Mouse (Mus musculus) heart, embryonic 12.5 days (tissue): Measurements from ENCODE around the gene Adcy1. TPM values are rescaled to one million over a fixed set of nuclear protein-coding genes. Genes with fewer than 3 reads are reported as not detected.

ENCODE experiments used
- ATAC-seq: fragments of 200-750 bp; cut with Nextera tagmentation; 2 replicates; pipeline ENCODE4 v1.8.0; 2017; ENCODE audit warnings: moderate TSS enrichment, moderate library complexity; ENCODE audit not compliant: insufficient number of reproducible peaks, low FRiP score
- H3K27ac ChIP-seq: fragments of 300-500 bp; sonication (generic); 2 replicates; pipeline ENCODE4 v1.5.1; 2016; ENCODE audit warnings: mild to moderate bottlenecking, moderate library complexity; ENCODE audit not compliant: poor library complexity, severe bottlenecking
- H3K27me3 ChIP-seq: fragments of 300-500 bp; sonication (generic); replicated peaks from 2 replicates; pipeline ENCODE4 v1.6.1; 2016; ENCODE audit warnings: mild to moderate bottlenecking, moderate library complexity
- H3K36me3 ChIP-seq: fragments of 300-500 bp; sonication (generic); 2 replicates; pipeline ENCODE4 v1.6.1; 2016; ENCODE audit warnings: mild to moderate bottlenecking, moderate library complexity
- H3K4me1 ChIP-seq: fragments of 300-500 bp; sonication (generic); replicated peaks from 2 replicates; pipeline ENCODE4 v1.6.1; 2016; ENCODE audit warnings: mild to moderate bottlenecking
- H3K4me2 ChIP-seq: fragments of 300-500 bp; sonication (generic); 2 replicates; pipeline ENCODE4 v1.6.1; 2016; ENCODE audit warnings: mild to moderate bottlenecking, moderate library complexity
- H3K4me3 ChIP-seq: fragments of 300-500 bp; sonication (generic); 2 replicates; pipeline ENCODE4 v1.5.1; 2016; ENCODE audit warnings: mild to moderate bottlenecking
- H3K9ac ChIP-seq: fragments of 300-500 bp; sonication (generic); 2 replicates; pipeline ENCODE4 v1.6.1; 2016; ENCODE audit warnings: mild to moderate bottlenecking, moderate library complexity
- H3K9me3 ChIP-seq: fragments of 300-500 bp; sonication (generic); replicated peaks from 2 replicates; pipeline ENCODE4 v1.6.1; 2016; ENCODE audit warnings: mild to moderate bottlenecking, moderate library complexity
- WGBS: fragments of 180-500 bp; shearing (Covaris S2); methylation state at CpG from one replicate; pipeline ENCODE4 v1.1.7; 2016; 5-methylcytosine and 5-hydroxymethylcytosine counted together
- polyA plus RNA-seq: library from polyadenylated mRNA; unstranded; fragments of >200 nt; fragmentation: Nextera tagmentation; extraction: Ambion mirVana; gene quantifications from 2 replicates; pipeline ENCODE4 v1.2.1, GENCODE M21; 2016

Adcy1 gene
- polyA plus RNA-seq, 1 experiment from 2014 or later: 1.3 TPM

DNA sequence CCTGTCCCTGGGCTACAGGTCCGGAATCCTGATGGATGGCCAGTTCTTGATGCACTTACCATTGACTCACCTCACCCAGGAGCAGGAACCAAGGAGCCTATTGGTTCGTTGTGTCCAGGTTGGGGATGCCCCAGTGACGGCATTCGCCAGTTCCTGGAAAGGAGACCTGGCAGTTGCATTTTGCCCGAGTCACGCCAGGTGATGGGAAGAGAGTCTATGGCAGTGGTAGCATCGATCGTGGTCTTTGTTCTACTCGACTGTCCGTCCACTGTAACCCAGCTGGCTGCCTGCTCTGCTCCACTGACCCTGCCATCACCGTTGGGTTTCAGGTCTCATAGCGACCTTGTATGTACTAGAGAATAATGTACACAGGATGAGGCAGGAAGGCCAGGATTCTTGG, 89.1 kb downstream of the Adcy1 start:
- Histone ChIP-seq H3K4me3 (no peak overlapping the region), H3K27ac (no peak overlapping the region), H3K4me1 (no peaks in the 10 kb centered on the region), H3K4me2 (no peak overlapping the region), H3K9me3 (no peaks in the 10 kb centered on the region), H3K9ac (no peak overlapping the region), H3K27me3 (0 out of 2 replicates have a peak, but pooled peaks cover 3% of the 10 kb centered on the region), H3K36me3 (no peaks in the 10 kb centered on the region)
- WGBS: 91% methylated on average over 12 of the region's 12 CpGs
- ATAC-seq: no peak

DNA sequence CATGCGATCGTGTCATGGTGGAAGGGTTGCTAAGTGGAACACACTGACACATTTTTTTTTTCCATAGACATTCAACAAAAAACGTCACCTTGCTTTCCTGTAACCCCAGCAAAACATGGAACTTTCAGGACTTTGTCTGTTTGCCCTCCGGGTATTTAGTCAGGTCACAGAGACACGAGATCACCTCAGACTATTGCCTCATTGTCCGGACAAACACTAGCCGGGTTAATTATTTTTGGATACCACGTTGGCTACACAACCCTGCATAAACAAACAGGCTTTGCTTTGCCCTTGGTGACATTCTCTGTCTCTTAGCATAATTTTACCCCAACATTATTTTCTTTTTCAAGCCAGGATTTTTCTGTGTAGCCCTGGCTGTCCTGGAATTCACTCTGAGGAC, 89.8 kb downstream of the Adcy1 start:
- H3K27ac ChIP-seq: no peak overlapping the region
- ATAC-seq: no peak
- WGBS: 82% methylated on average over 8 of the region's 8 CpGs
- no peak overlapping the region for H3K9ac ChIP-seq
- no peaks in the 10 kb centered on the region for H3K27me3 ChIP-seq
- no peak overlapping the region for H3K4me2 ChIP-seq
- H3K9me3 ChIP-seq: no peaks in the 10 kb centered on the region
- H3K4me3 ChIP-seq: no peak overlapping the region
- no peaks in the 10 kb centered on the region for H3K4me1 ChIP-seq
- no peaks in the 10 kb centered on the region for H3K36me3 ChIP-seq

DNA sequence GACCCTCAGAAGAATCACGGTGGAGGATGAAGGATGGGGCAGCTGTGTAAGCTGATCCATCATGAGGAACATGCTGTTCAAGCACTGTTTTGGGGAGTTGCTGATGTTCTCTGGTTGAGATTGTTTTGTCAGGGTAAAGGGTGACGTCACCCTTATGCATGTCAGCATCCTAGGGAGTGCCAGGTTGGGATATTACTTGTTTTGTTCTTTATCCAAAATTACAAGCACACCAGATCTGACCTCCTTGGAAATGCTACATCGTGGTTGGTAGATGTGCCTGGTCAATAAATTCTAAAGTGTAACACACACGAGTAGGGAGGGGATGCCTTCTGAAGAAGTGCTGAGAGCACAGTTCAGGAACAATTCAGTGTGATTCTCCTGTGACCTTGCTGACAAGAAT, 93.1 kb downstream of the Adcy1 start:
- no peak for ATAC-seq
- H3K9me3 ChIP-seq: no peaks in the 10 kb centered on the region
- H3K27me3 ChIP-seq: no peaks in the 10 kb centered on the region
- H3K36me3 ChIP-seq: no peaks in the 10 kb centered on the region
- peaks cover 8% of the 10 kb centered on the region for H3K4me1 ChIP-seq
- no peak overlapping the region for H3K4me3 ChIP-seq
- 64% methylated on average over 4 of the region's 4 CpGs for WGBS
- no peak overlapping the region for H3K4me2 ChIP-seq
- H3K9ac ChIP-seq: no peak overlapping the region
- H3K27ac ChIP-seq: no peak overlapping the region

DNA sequence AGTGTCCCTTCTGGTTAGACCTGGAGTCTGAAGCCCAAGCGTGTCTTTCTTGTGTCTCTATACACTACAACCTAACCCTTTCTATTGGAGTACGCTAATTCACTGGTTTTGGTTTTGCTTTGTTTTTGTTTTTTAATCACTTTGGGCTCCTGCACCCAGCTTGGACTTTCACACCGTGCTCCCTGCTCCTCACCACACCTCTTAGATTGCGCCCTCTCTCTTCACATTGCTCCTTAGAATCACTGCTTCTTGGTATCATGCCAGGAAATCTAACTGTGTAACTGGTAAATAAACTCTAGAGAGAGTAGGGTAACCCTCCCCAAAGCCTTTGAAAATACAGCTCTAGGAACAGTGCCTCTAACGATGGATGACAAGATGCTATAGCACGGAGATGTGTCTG, 94.9 kb downstream of the Adcy1 start:
- Histone ChIP-seq H3K36me3 (no peaks in the 10 kb centered on the region), H3K4me3 (no peak overlapping the region), H3K4me2 (no peak overlapping the region), H3K27ac (no peak overlapping the region), H3K9me3 (no peaks in the 10 kb centered on the region), H3K9ac (no peak overlapping the region), H3K4me1 (peaks cover 8% of the 10 kb centered on the region), H3K27me3 (no peaks in the 10 kb centered on the region)
- 86% methylated on average over 6 of the region's 6 CpGs for WGBS
- no peak for ATAC-seq

DNA sequence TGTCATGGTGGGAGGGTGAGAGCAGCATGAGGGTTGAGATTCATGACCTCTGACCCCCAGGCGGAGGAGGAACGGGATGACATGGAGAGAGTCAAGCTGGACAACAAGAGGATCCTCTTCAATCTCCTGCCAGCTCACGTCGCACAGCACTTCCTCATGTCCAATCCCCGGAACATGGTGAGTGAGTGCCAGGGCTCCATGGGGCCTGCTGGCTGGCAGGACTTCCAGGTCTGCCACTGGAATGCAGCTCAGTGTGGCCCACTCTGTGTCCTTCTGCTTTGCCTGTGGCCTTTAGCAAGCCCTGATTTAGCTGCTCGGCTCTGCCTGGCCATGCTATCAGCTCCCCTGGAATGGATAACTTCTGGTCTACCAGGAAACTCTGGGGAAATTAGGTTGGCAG, 96.9 kb downstream of the Adcy1 start:
- Histone ChIP-seq H3K4me3 (no peak overlapping the region), H3K27ac (no peak overlapping the region), H3K4me2 (no peak overlapping the region), H3K36me3 (no peaks in the 10 kb centered on the region), H3K27me3 (no peaks in the 10 kb centered on the region), H3K9ac (no peak overlapping the region), H3K9me3 (no peaks in the 10 kb centered on the region), H3K4me1 (peaks cover 8% of the 10 kb centered on the region)
- no peak for ATAC-seq
- 62% methylated on average over 6 of the region's 6 CpGs for WGBS

DNA sequence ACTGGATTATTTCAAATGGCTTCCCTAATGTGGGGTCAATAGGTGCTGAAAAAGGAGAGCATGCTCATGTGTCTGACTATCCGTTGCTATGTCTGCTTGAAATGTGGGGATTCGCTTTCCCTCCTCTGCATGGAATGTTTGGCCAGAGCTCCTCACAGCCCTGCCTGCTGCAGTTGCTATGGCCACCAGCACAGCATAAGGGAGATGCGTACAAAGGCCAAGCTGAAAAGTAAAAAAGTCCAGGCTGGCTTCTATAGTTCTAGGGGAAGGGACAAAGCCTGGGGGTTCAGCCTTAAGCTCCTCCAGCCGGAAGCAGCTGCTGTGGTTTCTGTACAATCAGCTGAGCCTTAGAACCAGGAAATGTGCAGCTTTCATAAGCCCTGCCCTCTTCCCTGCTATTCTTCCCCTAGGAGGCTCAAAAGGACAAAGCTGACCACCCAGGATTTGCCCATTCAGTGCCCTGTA, 97.4 kb downstream of the Adcy1 start:
- H3K9me3 ChIP-seq: no peaks in the 10 kb centered on the region
- H3K4me2 ChIP-seq: no peak overlapping the region
- no peak for ATAC-seq
- no peak overlapping the region for H3K9ac ChIP-seq
- no peak overlapping the region for H3K27ac ChIP-seq
- no peaks in the 10 kb centered on the region for H3K27me3 ChIP-seq
- H3K36me3 ChIP-seq: no peaks in the 10 kb centered on the region
- no peak overlapping the region for H3K4me3 ChIP-seq
- peaks cover 8% of the 10 kb centered on the region for H3K4me1 ChIP-seq
- 67% methylated on average over 4 of the region's 4 CpGs for WGBS

- Histone ChIP-seq H3K9ac (no peak overlapping the region), H3K27me3 (no peaks in the 10 kb centered on the region), H3K9me3 (no peaks in the 10 kb centered on the region), H3K27ac (no peak overlapping the region), H3K36me3 (no peaks in the 10 kb centered on the region), H3K4me1 (peaks cover 8% of the 10 kb centered on the region), H3K4me3 (no peak overlapping the region), H3K4me2 (no peak overlapping the region)
- ATAC-seq: no peak
- WGBS: 74% methylated on average over 8 of the region's 8 CpGs
Observed at GRCm38 (mm10) chr11:7161502-7162174, 98.3 kb downstream of the Adcy1 start.

DNA sequence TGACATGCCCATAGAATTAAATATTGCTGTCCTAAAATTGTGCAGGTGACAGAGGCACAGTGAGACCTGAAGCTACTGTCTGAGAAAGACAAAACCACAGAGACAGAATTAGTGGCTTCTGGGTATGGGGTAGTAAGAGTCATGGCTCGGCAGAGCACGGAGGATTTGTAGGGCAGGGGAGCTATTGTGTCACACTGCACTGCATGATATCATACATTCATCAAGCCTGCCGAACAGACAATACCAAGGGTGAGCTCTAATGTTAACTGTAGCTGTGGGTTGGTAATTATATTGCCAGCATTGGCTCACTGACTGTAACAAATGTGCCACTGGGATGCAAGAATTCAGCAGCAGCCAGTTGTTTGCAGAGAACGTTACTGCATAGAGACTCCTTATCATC, 101.1 kb downstream of the Adcy1 start:
- Histone ChIP-seq H3K4me1 (peaks cover 8% of the 10 kb centered on the region), H3K4me2 (no peak overlapping the region), H3K27me3 (no peaks in the 10 kb centered on the region), H3K9ac (no peak overlapping the region), H3K4me3 (no peak overlapping the region), H3K27ac (no peak overlapping the region), H3K9me3 (no peaks in the 10 kb centered on the region), H3K36me3 (0 out of 2 replicates have a peak, but pooled peaks cover 1% of the 10 kb centered on the region)
- 81% methylated on average over 4 of the region's 4 CpGs for WGBS
- no peak for ATAC-seq

DNA sequence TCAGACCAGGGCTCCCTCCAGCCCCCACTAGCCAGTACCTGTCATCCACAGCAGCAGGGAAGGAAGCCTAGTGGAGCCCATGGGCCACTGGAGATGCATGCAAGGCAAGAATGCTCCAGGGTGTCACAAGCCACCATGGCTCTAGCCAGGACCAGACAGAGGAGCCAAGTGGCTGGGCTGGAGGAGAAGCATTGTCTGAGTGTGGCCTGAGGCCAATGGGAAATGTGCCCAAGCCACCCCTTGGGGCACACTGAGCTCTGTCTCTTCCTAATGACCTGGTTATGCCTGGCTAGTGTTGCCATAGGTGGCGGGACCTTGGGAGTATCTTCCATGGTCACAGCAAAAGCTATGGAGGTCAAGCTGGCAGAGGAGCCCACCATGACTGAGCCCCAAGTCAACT, 106.4 kb downstream of the Adcy1 start:
- WGBS: 89% methylated on average over 1 of the region's 1 CpGs
- Histone ChIP-seq H3K27me3 (no peaks in the 10 kb centered on the region), H3K4me3 (no peak overlapping the region)

DNA sequence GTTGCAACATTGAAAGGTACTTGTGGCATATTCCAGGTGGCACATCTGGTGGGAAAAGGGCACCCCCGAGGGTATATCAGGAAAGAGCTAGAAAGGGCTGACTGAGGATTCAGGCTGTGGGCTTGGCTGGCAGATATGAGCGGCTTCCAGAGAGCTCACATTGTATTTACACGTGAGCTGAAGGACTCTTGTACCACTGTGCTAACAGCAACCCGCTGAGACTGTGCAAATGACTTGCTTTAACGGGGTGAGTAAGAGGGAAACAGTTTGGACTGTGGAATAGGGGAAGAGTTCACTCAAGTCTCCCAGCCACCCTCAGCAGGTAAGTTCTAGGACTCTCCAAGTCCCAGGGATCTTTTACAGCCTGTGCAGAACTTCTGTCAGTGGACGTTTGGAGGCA, 110.4 kb downstream of the Adcy1 start:
- 0 out of 2 replicates have a peak, but pooled peaks cover 7% of the 10 kb centered on the region for H3K36me3 ChIP-seq

More for the DNA sequence above, 106.4 kb downstream of the Adcy1 start:
- no peaks in the 10 kb centered on the region for H3K4me1 ChIP-seq
- ATAC-seq: no peak
- H3K36me3 ChIP-seq: 0 out of 2 replicates have a peak, but pooled peaks cover 7% of the 10 kb centered on the region
- H3K27ac ChIP-seq: no peak overlapping the region
- H3K9me3 ChIP-seq: no peaks in the 10 kb centered on the region
- no peak overlapping the region for H3K9ac ChIP-seq
- H3K4me2 ChIP-seq: no peak overlapping the region

DNA sequence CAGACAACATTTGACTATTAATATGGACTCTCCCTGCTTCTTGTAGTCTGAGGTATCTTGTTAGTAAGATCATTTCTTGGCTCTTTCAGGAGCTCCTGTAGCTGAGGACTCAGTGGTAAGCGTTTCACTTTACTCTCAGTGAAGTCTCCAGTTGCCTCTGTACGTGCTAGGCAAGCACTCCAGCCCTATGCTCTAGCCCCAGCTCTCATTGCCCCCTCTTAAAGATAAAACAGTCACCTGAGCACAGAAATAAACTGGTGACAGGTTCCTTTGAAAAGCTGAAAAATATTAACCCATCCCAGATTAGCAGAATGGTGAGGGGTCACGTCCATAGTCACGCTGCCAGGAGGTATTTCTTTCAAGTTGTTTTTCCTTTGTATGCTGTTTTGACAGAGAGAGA, 115.4 kb downstream of the Adcy1 start:
- Histone ChIP-seq H3K9me3 (no peaks in the 10 kb centered on the region), H3K27me3 (no peaks in the 10 kb centered on the region), H3K4me3 (no peak overlapping the region), H3K9ac (no peak overlapping the region), H3K36me3 (no peaks in the 10 kb centered on the region), H3K4me2 (no peak overlapping the region), H3K27ac (no peak overlapping the region), H3K4me1 (no peaks in the 10 kb centered on the region)
- 52% methylated on average over 4 of the region's 4 CpGs for WGBS
- no peak for ATAC-seq

More for the DNA sequence above, 110.4 kb downstream of the Adcy1 start:
- ATAC-seq: no peak
- Histone ChIP-seq H3K4me1 (no peaks in the 10 kb centered on the region), H3K9ac (no peak overlapping the region), H3K27me3 (no peaks in the 10 kb centered on the region), H3K4me2 (no peak overlapping the region), H3K4me3 (no peak overlapping the region), H3K27ac (no peak overlapping the region), H3K9me3 (no peaks in the 10 kb centered on the region)
- WGBS: 83% methylated on average over 6 of the region's 6 CpGs

DNA sequence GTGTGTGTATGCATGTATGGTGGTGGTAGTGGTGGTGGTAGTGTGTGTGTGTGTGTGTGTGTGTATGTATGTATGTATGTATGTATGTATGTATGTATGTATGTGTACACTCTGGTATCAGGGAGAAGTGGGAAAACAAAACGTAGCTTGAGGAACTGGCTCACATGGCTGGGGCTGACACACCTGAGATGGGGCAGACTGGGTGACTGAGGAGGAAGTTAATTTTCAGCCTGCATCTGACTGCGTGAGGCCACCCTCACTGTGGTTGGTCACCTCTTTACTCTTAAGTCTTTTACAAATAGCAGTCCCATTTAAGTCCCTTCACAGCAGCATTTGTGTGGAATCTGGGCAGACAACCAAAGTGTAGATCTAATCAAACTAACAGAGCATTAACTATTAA, 116.0 kb downstream of the Adcy1 start:
- Histone ChIP-seq H3K4me1 (no peaks in the 10 kb centered on the region), H3K4me2 (no peak overlapping the region), H3K27ac (no peak overlapping the region), H3K9me3 (no peaks in the 10 kb centered on the region), H3K36me3 (no peaks in the 10 kb centered on the region), H3K9ac (no peak overlapping the region), H3K27me3 (no peaks in the 10 kb centered on the region), H3K4me3 (no peak overlapping the region)
- ATAC-seq: no peak
- 71% methylated on average over 2 of the region's 2 CpGs for WGBS
